Mouse (Mus musculus): ENCODE data around the gene Clcn5. TPM values are rescaled to one million over a fixed set of nuclear protein-coding genes. Genes with fewer than 3 reads are reported as not detected.

Gene Clcn5
- 13.6 and 13.8 TPM in 2 replicates for total RNA-seq (2015)
- total RNA-seq (2017) = 12.1 and 13.6 TPM in 2 replicates

DNA sequence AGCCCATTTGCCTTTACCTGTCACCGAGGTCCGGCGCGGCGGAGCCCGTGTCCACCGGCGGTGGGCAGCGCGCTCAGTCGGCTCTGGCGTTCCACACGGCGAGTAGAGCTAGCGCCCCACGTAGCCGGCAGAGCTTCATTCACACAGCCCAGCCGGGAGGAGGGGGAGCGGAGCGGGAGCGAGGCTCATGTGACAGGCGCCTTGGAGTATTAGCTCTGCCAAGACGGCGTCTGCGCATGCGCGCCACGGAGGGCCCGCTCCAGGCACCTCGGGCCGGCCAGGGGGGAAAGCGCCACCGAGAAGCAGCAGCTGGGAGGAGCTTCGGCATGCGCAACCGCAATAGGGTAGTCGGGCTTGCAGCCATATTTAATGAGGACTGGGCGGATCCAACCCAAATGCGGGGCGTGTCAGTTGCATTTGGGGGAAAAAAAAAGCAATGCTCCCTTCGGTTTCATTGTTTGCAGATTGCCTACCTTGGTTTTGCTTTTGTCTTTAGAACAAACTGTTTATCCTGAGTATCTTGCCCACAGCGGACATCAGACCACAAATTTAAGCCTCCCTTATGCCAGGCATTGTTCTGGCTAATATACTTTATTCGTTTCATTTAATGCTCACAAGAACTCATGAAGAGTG is at the start of gene Clcn5:
TSS of gene Clcn5 (minus strand) at position 270 of the 633 bp plus-strand sequence.
- ATAC-seq (ENCODE audit: poor library complexity, severe bottlenecking) = peak; percentile 99

DNA sequence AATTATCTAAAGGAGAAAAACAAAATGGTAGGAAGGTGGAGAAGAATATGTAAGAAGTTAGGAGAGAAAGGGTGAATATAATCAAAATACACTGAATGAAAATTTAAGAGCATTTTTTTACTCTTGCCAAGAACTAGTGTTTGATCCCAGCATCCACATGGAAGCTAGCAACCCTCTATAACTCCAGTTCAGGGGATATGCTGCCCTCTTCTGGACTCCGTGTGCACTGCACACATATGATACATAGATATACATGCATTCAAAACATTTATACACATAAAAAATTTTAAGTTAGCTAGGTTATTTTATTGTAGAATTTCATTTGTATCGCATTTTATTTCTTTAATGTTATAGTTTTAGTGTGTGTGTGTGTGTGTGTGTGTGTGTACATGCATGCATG is 6.3 kb upstream of the Clcn5 start:
- no peak for ATAC-seq (ENCODE audit: poor library complexity, severe bottlenecking)

DNA sequence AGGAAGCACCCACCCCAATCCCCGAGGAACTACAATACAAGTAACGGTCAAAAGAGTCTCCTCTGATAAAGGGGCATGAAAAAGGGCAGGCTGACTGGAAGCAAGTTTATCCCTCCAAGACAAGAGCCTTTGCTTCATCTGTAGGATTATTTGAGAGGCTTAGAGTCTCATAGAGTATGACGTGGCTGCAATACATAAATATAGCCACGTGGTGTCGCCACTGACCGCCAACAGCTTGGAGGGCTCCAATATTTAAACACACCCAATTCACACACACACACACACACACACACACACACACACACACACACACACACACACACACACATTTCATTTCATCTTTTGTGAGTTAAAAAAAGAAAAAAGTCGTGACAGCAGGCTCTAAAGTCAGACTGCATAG is 3.1 kb upstream of the Clcn5 start:
- peak; percentile 62 for ATAC-seq (ENCODE audit: poor library complexity, severe bottlenecking)

DNA sequence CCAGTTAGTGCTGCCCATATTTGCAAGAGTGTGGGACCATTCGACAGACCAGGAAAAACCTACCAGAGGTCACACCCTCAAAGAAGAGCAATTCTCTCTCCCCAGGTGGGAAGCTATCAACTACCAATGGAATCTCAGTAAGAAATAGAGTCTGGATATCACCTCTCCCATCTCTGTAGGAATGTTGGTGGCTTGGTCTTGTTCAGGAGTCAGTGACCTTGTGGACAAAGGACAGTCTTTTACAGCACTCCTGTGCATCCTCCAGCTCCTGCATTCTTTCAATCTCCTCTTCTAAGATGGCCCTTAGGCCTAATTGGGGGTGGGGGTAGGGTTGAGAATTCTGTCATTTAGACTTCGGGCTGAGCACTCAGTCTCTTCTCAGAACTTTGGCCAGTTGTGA is 1.4 kb upstream of the Clcn5 start:
- no peak for ATAC-seq (ENCODE audit: poor library complexity, severe bottlenecking)

DNA sequence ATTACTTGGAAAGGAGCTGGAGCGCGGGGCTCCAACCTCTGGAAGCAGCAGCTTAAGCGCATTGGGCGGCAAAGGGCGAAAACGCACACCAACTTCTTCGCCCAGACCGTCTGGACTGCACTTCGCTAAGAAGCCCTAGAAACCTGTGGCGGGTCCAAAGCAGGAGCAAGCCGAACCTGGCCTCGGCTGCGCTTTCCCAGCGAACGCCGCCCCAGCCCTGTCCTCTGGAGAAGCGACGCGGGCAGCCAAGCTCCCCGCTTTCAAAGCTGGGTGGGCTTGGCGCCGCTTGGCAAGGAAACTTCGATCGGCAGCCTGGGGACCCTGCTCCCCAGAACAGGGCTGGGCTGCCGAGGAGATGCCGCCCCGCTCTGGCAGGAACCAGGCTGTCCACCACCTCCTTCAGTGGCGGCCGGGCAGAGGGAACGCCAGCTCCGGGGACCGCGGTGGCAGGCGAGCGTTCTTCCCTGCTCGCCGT is 570 bp downstream of the Clcn5 start:
- ATAC-seq (ENCODE audit: poor library complexity, severe bottlenecking) = peak; percentile 30

DNA sequence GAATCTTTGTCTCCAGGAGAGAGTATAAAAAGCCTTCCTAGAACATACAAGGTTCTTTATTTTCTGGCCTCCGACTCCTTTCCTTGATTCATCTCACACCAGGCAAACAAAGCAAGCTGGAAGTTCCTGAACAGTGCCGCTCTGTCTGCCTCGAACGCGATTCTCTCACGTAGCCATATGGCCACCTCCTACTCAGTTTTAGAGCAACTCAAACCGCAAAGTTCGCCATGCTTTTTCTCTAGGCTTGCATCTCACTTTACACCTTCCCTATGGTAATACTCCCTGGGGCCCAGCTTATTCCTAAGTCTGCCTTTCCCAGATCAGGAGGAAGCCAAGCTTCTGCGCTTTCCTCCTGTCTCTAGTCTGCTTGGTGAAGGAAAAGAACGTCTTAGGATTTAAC is 4.0 kb downstream of the Clcn5 start:
- ATAC-seq (ENCODE audit: poor library complexity, severe bottlenecking) = no peak

DNA sequence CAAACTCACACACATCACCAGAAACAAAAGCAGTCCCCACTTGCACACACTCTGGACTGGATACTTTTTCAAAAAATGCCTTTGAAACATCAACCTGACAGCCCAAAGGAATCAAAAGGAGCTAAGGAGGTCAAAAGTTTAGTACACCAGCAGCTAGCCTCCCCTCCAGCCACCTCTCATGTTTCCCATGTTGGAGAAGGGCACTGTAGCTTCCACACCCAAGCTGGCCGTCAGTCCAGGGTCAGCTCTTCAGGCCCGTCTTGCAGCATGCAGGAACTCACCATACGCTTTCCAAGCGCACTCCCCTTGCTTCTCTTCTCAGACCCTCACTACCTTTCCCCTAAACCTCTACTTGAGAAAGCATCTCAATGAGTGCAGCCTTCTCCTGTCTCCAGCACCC is 4.5 kb downstream of the Clcn5 start:
- ATAC-seq (ENCODE audit: poor library complexity, severe bottlenecking) = no peak

DNA sequence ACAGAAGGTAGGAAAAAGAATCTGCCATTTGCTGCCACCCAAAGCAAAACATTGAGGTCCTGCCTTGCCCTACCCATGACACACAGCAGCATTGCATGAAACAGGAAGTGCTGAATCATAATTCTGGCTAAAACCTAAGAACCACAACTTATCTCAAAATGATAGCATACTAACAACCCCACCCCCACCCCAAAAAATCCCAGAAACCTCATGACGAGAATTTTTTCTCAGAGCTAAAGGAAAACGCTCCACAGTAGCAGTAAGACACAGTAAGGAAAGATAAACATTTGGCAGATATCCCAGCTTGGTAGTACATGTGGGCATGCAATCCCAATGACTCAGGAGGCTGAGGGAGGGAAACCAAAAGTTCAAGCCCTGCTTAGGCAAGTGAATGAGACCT is 10.9 kb downstream of the Clcn5 start:
- peak; percentile 80 for ATAC-seq (ENCODE audit: poor library complexity, severe bottlenecking)

DNA sequence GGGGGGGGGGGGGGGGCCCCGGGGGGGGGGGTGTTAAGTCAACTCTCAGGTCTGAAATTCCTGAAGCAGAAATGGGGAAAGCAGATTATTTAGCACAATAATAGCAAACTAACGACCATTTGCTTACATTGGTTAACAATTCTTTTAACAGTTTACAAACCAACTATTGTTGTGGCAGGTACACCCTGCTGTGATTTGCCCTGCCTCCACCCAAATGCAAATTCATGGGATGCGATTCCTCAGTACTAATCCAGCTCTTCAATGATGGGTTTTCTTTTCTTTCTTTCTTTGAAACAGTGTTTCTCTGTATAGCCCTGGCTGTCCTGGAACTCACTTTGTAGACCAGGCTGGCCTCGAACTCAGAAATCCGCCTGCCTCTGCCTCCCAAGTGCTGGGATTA is 12.3 kb downstream of the Clcn5 start:
- no peak for ATAC-seq (ENCODE audit: poor library complexity, severe bottlenecking)

DNA sequence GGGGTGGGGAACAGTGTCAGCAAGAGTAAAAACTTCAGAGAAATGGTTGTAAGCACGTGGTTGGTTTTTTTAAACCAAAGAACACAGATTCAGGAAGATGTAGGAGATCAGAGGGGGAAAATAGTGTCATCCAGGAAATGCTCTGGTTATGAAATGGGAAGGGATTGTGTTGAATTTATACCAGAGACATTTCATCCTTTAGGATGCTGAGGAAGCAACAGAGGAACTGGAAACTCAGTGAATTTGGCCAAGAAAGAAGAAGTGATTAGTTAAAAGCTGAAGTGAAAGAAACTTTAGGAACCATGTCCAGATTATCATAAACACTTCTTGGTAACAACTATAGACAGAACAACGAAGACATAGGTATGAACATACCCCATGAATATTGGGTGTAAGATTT is 26.2 kb downstream of the Clcn5 start:
- peak; percentile 81 for ATAC-seq (ENCODE audit: poor library complexity, severe bottlenecking)

DNA sequence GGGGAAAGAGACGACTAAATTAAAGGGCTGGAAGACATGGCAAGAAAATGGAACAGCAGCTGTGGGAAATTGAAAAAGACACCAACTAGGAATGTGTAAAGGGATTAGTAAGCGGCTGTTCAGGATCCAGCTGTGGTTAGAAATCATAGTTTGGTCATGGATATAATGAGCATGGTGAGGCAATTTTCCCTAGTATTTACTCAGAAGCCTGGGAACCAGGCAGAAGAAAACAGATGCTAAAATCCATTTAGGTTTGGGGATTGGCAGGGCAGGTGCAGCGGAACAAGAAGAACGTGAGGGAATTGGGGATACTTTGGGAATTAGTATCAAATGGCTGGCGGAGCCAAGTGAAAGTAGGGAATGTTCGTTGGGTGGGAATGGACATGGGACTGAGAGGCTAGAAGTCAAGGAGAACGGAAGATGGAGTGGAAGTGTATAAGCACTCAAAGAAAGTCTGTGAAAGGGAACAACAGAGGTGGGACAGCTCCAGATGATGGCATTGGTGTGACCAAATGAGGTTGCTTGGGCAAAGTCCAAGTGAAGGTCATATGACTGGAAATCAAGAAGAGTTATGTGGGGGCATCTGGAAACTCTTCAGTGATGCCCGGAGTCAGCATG is 26.9 kb downstream of the Clcn5 start:
- ATAC-seq (ENCODE audit: poor library complexity, severe bottlenecking) = no peak

DNA sequence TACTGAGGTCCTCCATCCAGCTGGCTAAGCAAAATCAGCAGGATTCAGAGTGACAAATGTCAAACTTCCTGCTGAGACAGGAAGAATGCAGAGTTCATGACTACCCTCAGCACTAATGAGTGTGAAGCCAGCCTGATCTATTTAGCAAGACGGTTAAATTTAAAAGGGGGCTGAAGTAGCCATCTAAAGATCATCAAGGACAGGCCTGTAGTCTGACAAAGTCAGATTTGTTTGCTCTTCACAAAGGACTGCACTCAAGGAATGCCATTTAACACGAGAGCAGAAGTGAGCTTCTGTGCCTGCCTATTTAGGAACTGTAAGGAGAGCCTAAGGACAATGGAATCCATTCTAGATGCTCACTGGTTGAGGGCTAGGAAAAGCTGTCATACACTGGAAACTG is 30.2 kb downstream of the Clcn5 start:
- no peak for ATAC-seq (ENCODE audit: poor library complexity, severe bottlenecking)

DNA sequence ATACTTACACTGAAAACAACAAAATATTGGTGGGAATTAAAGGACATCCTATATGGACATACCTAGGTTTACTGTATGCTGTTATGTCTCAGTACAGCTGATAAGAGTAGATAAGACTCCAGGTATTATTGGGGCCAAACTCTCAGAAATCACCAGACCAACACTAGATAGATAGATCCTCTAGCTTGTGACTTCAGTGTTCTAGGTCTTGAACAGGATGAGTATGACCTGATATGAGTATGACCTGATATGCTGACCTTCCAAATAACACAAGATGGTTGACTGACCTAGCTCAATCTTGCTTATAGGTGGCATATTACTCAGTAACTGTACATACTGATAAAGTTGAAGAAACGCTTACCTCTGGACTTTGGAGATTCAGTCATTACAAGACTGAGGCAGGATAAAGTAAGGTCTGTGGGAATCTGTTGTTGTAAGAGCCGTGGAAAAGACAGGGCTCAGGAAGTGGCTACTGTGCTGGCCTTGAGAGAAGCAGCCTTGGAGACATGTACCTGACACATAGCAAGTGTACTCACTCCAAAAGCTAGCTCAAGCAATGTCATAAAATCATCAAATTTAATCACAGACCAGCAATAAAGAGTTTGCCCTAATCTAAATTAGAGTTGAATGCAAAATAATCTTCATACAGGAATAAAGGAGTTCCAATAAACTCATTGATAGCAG is 32.0 kb downstream of the Clcn5 start:
- no peak for ATAC-seq (ENCODE audit: poor library complexity, severe bottlenecking)

DNA sequence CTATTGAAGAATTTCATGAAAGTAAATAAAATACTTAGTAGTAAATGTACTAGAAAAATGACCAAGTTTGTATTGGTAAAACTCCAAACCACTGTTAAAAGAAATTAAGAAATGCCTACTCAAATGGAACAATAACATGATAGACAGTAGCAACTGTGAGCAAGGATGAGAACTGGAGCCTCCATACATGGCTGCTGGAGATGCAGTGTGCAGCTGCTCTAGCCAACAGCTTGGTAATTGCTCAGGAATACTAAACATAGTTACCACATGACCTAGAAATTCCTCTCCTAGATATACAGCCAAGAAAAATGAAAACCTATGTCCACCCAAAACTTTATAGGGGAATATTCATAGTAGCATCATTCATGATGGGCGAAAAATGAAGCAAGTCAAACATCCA is 36.5 kb downstream of the Clcn5 start:
- no peak for ATAC-seq (ENCODE audit: poor library complexity, severe bottlenecking)

DNA sequence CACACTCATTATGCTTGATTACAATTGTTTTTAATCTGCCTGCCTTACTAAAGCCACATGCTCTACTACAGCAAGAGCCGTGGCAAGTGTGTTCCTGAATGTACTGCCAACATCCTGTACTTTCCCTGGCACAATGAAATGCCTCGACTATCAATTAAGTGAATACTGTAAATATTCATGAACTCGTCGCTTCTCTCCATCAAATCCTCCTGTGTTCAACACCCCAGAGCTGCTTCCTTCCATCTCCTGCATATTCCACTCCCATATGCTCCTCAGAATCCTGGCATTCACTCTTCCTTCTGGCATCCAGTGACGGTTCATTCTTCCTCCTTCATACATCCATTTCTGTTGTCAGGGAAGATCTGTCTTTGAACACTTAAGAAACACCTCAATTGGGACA is 39.4 kb downstream of the Clcn5 start:
- no peak for ATAC-seq (ENCODE audit: poor library complexity, severe bottlenecking)

DNA sequence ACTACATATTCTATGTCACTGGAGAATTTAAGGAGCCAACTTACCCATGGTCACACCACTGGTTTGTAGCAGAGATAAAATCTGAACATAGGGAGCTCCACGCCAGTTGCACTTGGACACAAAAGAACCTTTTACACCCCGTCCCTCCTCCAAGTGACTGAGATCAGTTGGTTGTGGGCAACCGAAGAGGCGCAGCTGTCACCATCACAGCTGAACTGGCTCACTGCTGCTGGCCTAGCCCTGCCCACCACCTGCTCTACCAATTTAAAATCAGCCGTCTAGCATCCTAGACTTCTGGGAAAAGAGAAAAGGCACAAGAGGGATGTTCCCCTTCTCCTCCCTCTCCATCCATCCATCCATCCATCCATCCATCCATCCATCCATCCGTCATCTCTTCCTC is 42.6 kb downstream of the Clcn5 start:
- ATAC-seq (ENCODE audit: poor library complexity, severe bottlenecking) = no peak

DNA sequence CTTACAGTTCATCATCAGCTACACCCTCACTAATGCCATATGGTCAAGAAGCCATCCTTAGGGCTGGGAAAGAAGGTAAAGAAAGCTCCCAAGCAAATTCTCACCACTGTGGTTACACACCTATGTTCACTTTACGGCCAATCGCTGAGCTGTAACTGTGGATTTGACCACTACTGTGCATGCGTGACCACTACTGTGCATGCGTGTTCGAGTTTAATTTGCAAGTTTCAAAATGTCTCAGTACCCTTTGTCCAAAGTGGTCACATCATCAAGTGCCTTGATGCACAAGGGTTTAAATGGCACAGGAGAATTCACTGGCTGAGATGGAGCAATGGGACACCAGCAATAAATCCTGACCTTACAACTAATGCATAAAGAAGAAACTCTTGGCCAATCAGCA is 58.0 kb downstream of the Clcn5 start:
- no peak for ATAC-seq (ENCODE audit: poor library complexity, severe bottlenecking)

DNA sequence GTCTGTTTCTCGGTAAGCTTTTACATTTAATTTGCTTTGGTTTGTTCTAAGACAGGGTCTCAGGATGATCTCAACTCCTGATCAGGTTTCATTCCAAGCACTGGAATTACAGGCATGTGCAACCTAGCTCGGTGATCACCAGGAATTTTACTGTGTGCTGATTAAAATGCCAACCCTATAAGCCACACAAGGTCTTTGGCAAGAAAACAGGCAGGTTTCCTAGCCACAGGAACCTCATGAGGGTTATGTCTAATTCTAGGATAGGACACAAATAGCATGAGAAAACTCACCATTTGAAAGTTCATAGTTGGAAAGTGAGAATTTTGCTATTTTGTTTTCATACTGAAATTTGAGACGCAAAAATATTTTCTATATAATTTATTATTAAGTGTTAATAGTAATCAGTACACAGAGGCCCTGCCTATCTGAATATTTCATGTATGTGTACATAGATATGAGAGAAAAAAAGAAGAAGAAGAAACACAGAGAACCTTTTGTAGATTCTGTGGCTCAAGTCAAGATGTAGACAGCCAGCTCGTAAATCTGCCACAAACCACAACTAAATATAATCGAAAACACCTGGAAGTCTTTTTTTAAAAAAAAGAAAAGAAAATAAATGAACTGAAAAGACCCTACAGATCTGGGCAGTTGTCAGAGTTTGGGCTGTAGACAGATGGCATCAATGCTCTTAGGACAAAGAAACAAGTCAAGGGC is 58.6 kb downstream of the Clcn5 start:
- ATAC-seq (ENCODE audit: poor library complexity, severe bottlenecking) = no peak

DNA sequence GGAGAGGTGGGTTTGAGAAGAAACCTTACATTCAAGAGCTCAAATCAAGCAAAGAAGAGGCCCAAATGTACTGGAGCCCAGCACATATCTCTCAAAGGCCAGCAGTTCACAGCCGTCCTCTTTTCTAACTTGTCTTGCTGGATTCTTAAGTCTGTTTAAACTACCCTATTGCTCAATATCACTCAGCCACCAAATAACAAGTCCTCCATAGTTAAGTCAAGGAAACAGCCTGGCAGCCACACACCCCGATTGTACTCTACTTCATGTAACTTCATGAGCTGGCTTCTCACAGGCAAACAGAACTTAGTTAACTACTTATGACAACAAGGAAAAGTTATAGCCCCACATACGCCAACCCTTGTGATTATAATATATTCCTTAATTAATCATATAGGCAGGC is 59.4 kb downstream of the Clcn5 start:
- ATAC-seq (ENCODE audit: poor library complexity, severe bottlenecking) = no peak

DNA sequence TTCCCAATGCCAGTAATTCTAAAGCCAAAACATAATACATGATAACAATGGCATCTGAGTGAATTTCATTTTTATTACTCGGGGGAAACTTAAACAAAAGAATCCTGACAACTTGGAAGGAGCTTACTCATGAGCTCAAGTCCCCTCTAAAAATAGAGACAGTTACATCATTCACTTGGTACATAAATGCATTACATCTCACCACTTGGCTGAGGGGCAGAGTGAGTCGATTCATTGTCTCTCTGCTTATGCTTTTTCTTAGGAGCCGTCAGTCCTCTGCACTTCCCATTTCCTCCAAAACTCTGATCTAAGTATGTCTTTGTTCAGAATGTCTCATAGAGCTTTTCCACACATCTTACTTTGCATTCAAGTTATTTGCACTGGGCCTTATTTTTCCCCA is 63.1 kb downstream of the Clcn5 start:
- no peak for ATAC-seq (ENCODE audit: poor library complexity, severe bottlenecking)

DNA sequence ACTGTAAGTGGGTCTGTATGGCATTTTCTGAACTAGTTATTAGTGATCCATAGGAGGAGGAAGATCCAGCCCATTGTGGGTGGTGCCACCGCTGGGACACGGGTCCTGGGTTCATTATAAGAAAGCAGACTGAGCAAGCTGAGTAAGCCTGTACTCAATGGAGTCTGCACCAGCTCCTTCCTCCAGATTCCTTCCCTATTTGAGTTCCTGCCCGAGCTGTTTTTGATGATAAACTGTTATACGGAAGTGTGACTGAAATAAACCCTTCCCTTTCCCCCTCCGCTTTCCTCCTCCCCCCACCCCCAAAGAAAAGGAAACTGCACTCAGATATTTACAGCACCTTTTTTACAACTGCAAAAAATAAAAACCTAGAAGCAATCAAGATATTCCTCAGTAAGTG is 115.1 kb downstream of the Clcn5 start:
- ATAC-seq (ENCODE audit: poor library complexity, severe bottlenecking) = peak; percentile 90

DNA sequence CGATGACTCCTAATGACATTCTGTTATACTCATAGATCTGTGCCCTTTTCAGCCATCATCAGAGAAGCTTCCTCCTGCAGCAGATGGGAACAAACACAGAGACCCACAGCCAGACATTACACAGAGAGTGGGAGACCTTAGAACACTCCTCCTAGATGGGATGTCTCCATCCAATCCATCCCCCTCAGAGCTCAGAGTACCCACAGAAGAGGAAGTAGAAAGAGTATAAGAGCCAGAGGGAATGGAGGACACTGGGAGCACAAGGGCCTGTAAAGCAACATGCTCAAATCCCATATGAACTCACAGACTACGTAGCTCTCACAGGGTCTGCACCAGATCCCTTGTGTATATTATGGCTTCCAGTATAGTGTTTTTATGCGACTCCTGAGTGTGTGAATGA is 115.6 kb downstream of the Clcn5 start:
- ATAC-seq (ENCODE audit: poor library complexity, severe bottlenecking) = 0 out of 2 replicates have a peak, but pooled peaks have one; percentile 40
